Mouse (Mus musculus) embryonic facial prominence, embryonic 11.5 days (tissue): ENCODE measurements around the gene Psat1. TPM values are rescaled to one million over a fixed set of nuclear protein-coding genes. Genes with fewer than 3 reads are reported as not detected.

ENCODE experiments used
- ATAC-seq: fragments of 200-750 bp; cut with Nextera tagmentation; replicated peaks from 2 replicates; pipeline ENCODE4 v1.8.0; 2017; ENCODE audit warnings: low read depth; ENCODE audit not compliant: insufficient number of reproducible peaks, low FRiP score, low TSS enrichment
- DNase-seq: peaks from one replicate; pipeline ENCODE4 v3.0.0-alpha.2; 2015; ENCODE audit warnings: low spot score
- H3K27ac ChIP-seq: fragments of 300-500 bp; sonication (generic); replicated peaks from 2 replicates; pipeline ENCODE4 v1.5.1; 2014; ENCODE audit warnings: mild to moderate bottlenecking, low read depth, low read length, control low read depth
- H3K27me3 ChIP-seq: fragments of 300-500 bp; sonication (generic); 2 replicates; pipeline ENCODE4 v1.6.1; 2014; ENCODE audit warnings: mild to moderate bottlenecking, low read length, moderate library complexity, mixed read lengths; ENCODE audit not compliant: control insufficient read depth, insufficient read depth
- H3K36me3 ChIP-seq: fragments of 300-500 bp; sonication (generic); replicated peaks from 2 replicates; pipeline ENCODE4 v1.6.1; 2014; ENCODE audit warnings: low read depth, mild to moderate bottlenecking, low read length, moderate library complexity, mixed read lengths; ENCODE audit not compliant: control insufficient read depth, insufficient read depth
- H3K4me1 ChIP-seq: fragments of 300-500 bp; sonication (generic); 2 replicates; pipeline ENCODE4 v1.6.1; 2014; ENCODE audit warnings: low read length, mixed read lengths; ENCODE audit not compliant: control insufficient read depth, insufficient read depth
- H3K4me2 ChIP-seq: fragments of 300-500 bp; sonication (generic); 2 replicates; pipeline ENCODE4 v1.6.1; 2014; ENCODE audit warnings: low read depth, mild to moderate bottlenecking, control low read depth, low read length, moderate library complexity
- H3K4me3 ChIP-seq: fragments of 300-500 bp; sonication (generic); 2 replicates; pipeline ENCODE4 v1.5.1; 2014; ENCODE audit warnings: low read depth, low read length, control low read depth
- H3K9ac ChIP-seq: fragments of 300-500 bp; sonication (generic); replicated peaks from 2 replicates; pipeline ENCODE4 v1.6.1; 2014; ENCODE audit warnings: mild to moderate bottlenecking, control low read depth, low read length
- H3K9me3 ChIP-seq: fragments of 300-500 bp; sonication (generic); replicated peaks from 2 replicates; pipeline ENCODE4 v1.6.1; 2016; ENCODE audit warnings: mild to moderate bottlenecking, low read length, inconsistent platforms, mixed read lengths; ENCODE audit not compliant: control insufficient read depth
- WGBS: fragments of 180-500 bp; shearing (Covaris S2); extraction: QIAGEN DNeasy Blood & Tissue Kit; methylation state at CpG from one replicate; pipeline ENCODE4 v1.1.7; 2014; 5-methylcytosine and 5-hydroxymethylcytosine counted together
- polyA plus RNA-seq: library from polyadenylated mRNA; unstranded; fragments of >200 nt; fragmentation: Nextera tagmentation; extraction: Ambion mirVana; gene quantifications from 2 replicates; pipeline ENCODE4 v1.2.1, GENCODE M21; 2014

Psat1 gene
- polyA plus RNA-seq, 1 experiment from 2014 or later = 96.1 TPM

GRCm38 (mm10) chr19:15946663-15947062 is 474 bp downstream of the Psat1 start:
- ATAC-seq = no peak
- Histone ChIP-seq H3K4me3 (no peak overlapping the region), H3K9ac (no peak overlapping the region), H3K27ac (no peak overlapping the region), H3K27me3 (no peaks in the 10 kb centered on the region), H3K9me3 (no peaks in the 10 kb centered on the region), H3K4me2 (no peak overlapping the region), H3K36me3 (no peaks in the 10 kb centered on the region), H3K4me1 (no peaks in the 10 kb centered on the region)
- DNase-seq = no peak
- 68% methylated on average over 10 of the region's 10 CpGs for WGBS

- H3K36me3 ChIP-seq = no peaks in the 10 kb centered on the region
- WGBS = 72% methylated on average over 7 of the region's 7 CpGs
- no peaks in the 10 kb centered on the region for H3K4me1 ChIP-seq
- H3K4me3 ChIP-seq = no peak overlapping the region
- no peak for DNase-seq
- no peak overlapping the region for H3K27ac ChIP-seq
- no peak for ATAC-seq
- H3K27me3 ChIP-seq = no peaks in the 10 kb centered on the region
- no peak overlapping the region for H3K4me2 ChIP-seq
- H3K9ac ChIP-seq = no peak overlapping the region
- H3K9me3 ChIP-seq = no peaks in the 10 kb centered on the region
These were observed 4.1 kb downstream of the Psat1 start for GRCm38 (mm10) chr19:15943117-15943423.

GRCm38 (mm10) chr19:15942421-15943116 is 4.6 kb downstream of the Psat1 start:
- Histone ChIP-seq H3K4me3 (no peak overlapping the region), H3K4me2 (no peak overlapping the region), H3K36me3 (no peaks in the 10 kb centered on the region), H3K9me3 (no peaks in the 10 kb centered on the region), H3K4me1 (no peaks in the 10 kb centered on the region), H3K9ac (no peak overlapping the region), H3K27me3 (no peaks in the 10 kb centered on the region), H3K27ac (no peak overlapping the region)
- DNase-seq = no peak
- 53% methylated on average over 11 of the region's 11 CpGs for WGBS
- ATAC-seq = no peak

GRCm38 (mm10) chr19:15941399-15941798 is 5.7 kb downstream of the Psat1 start:
- H3K4me1 ChIP-seq = no peaks in the 10 kb centered on the region
- ATAC-seq = no peak
- no peak for DNase-seq
- H3K9me3 ChIP-seq = no peaks in the 10 kb centered on the region
- H3K27me3 ChIP-seq = no peaks in the 10 kb centered on the region
- no peak overlapping the region for H3K4me3 ChIP-seq
- H3K36me3 ChIP-seq = no peaks in the 10 kb centered on the region
- WGBS = 80% methylated on average over 8 of the region's 8 CpGs
- H3K9ac ChIP-seq = no peak overlapping the region
- no peak overlapping the region for H3K27ac ChIP-seq
- H3K4me2 ChIP-seq = no peak overlapping the region

- Histone ChIP-seq H3K9me3 (no peaks in the 10 kb centered on the region), H3K4me1 (no peaks in the 10 kb centered on the region), H3K27me3 (no peaks in the 10 kb centered on the region), H3K4me3 (no peak overlapping the region), H3K4me2 (peak overlapping the region; percentile 91), H3K36me3 (no peaks in the 10 kb centered on the region), H3K27ac (no peak overlapping the region), H3K9ac (0 out of 2 replicates have a peak overlapping the region, but pooled peaks have one; percentile 15)
- ATAC-seq (0 out of 2 replicates have a peak, but pooled peaks have one; percentile 20), DNase-seq (peak; percentile 19)
- 21% methylated on average over 4 of the region's 4 CpGs for WGBS
These were observed 21.5 kb downstream of the Psat1 start for GRCm38 (mm10) chr19:15925719-15926045.

- peak overlapping the region; percentile 91 for H3K4me2 ChIP-seq
- H3K4me1 ChIP-seq = no peaks in the 10 kb centered on the region
- H3K36me3 ChIP-seq = no peaks in the 10 kb centered on the region
- H3K27ac ChIP-seq = peak overlapping the region; percentile 47; the same call in 1 of the 2 replicates
- no peaks in the 10 kb centered on the region for H3K9me3 ChIP-seq
- ATAC-seq (peak; percentile 99), DNase-seq (peak; percentile 95)
- WGBS = 3% methylated on average over 43 of the region's 43 CpGs
- peak overlapping the region; percentile 73 for H3K4me3 ChIP-seq
- H3K9ac ChIP-seq = peak overlapping the region; percentile 72
- H3K27me3 ChIP-seq = no peaks in the 10 kb centered on the region
These were observed 22.0 kb downstream of the Psat1 start for GRCm38 (mm10) chr19:15924866-15925718.

- Histone ChIP-seq H3K9me3 (no peaks in the 10 kb centered on the region), H3K27me3 (no peaks in the 10 kb centered on the region), H3K4me3 (peak overlapping the region; percentile 73), H3K4me1 (no peaks in the 10 kb centered on the region), H3K27ac (peak overlapping the region; percentile 47), H3K36me3 (no peaks in the 10 kb centered on the region), H3K4me2 (peak overlapping the region; percentile 91), H3K9ac (peak overlapping the region; percentile 72)
- under 1% methylated on average over 46 of the region's 46 CpGs for WGBS
- peak; percentile 56 for DNase-seq
- peak; percentile 33 for ATAC-seq
These were observed 22.8 kb downstream of the Psat1 start for GRCm38 (mm10) chr19:15924181-15924865.
